Mouse (Mus musculus) thymus, postnatal 36 days (tissue): ENCODE measurements around the gene Krtap2-4.

Experiments used
- DNase-seq, 2 experiments: peaks; one replicate each; pipeline ENCODE4 v3.0.0; 2022; ENCODE audit warnings: mixed read lengths in 2 of 2

Krtap2-4 gene

GRCm38 (mm10) chr11:99581564-99581963, 33.1 kb downstream of the Krtap2-4 start:
- no peak for DNase-seq

DNA sequence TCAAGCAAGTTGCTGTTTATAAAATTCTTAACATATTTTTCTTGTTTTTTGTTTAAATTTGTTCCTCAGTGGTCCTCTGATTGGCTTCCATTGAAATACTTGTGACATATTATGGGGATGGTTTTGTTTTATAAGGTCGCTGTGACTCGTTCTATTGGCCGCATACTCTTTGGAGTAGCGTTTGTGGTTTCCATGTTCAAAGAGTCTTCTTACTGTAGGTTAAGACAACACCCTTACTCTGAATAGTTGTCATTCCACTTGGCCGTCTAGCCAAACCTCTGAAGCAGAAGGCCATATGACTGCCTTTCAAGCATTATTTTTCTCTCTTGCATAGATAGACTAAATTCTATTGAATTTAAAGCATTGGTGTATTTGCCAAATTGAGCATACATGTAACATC, 33.6 kb downstream of the Krtap2-4 start:
- no peak for DNase-seq

- no peak for DNase-seq
Measured at GRCm38 (mm10) chr11:99580636-99581035, 34.0 kb downstream of the Krtap2-4 start, which contains the start of gene Krtap1-5. Krtap1-5 (minus strand) TSS chr11:99581016.

- peak; percentile 35 to 50 for DNase-seq
Measured at GRCm38 (mm10) chr11:99574106-99574505, 40.5 kb downstream of the Krtap2-4 start.

DNA sequence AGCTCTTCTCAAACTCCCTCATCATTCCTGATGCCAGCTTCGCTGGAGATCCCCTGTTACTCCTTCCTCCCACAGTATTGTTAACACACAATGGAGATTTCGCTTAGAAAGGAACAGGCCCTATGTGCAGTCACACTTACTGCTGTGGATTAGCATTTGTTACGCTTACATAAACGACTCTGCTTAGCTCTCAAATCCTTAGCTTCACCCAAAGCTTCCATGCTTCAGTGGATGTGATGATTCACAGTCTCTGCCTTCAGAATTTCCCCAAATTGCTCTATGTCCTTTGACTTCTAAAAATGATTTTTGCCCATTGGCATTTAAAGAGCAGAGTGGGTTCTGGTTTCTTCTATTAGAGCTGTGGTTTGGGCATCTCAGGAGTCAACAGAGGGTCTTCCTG, 41.5 kb downstream of the Krtap2-4 start:
- DNase-seq, result no peak

GRCm38 (mm10) chr11:99566530-99566929, 48.1 kb downstream of the Krtap2-4 start, which contains the start of gene Krtap3-1:
Krtap3-1 (minus strand) TSS chr11:99566630.
- DNase-seq, result no peak
